Mouse (Mus musculus) spleen, adult 18-20 months (tissue): ENCODE data around the gene Zfand5.

Source experiments
- DNase-seq, 2 experiments: peaks; one replicate each; pipeline ENCODE4 v3.0.0; 2022; ENCODE audit warnings: mixed read lengths in 2 of 2

Gene Zfand5

DNA sequence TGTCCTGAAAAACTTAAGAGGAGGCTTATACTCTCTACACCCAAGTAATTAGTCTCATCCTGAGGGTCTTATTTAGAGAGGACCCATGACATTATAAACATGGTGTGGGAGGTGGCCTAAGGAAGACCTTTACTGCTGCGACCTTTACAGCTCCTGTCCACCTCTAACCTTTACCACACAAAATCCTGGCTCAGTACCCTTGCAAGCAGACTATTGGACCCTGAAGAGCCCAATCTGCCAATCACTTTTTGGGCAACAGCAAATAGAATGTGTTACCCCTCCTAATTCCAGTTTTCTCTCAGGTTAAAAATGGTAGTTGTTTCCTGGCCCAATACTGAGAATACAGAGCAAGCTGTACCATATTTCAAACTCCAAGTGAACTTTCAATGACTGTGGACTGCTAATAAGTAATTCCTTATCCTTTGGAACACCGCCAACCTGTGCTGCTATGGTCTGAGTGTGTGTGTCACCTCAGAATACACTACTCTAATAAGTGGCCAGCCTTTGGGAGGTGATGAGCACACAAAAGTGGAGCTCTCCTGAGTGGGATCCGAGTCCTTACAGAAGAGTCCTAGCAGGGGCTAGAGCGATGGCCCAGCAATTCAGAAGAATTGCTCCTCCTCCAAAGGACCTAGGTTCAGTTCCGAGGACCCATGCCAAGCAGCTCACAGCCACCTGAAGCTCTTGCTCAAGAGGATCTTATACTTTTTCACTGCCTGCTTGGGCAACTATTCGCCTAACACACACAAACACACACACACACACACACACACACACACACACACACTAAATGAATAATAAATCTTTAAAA, 58.4 kb downstream of the Zfand5 start:
- no peak for DNase-seq

DNA sequence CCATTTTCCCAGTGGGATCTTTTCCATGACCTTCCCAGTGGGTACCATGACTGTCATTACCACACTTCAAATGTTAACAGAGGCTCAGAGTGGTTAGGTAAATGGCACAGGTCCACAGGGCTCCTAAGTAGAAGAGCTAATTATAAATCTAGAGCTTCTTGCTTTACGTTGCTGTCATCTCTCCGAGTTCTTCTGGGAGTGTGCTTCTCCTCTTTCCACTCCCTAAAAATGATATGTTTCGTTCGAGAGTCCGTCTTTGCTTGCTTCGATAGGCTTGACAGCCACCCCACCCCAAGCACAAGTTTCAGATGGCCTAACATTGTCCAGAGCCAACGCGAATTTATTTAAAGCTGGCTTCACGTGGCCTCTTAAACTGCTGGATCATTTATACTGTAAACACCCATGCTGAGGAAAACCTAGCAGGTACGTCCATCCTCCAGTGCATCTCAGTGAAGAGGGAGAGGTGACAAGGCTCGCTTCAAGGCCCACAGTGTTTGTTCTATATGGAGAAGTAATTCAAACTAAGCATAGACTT, 59.6 kb downstream of the Zfand5 start:
- DNase-seq: no peak
